Mouse (Mus musculus): ENCODE results near the gene Gm45837. TPM values are rescaled to one million over a fixed set of nuclear protein-coding genes. Genes with fewer than 3 reads are reported as not detected.

Gene Gm45837
- total and polyA plus RNA-seq, 2 experiments, result not detected

- 25% methylated on average over 24 of the region's 24 CpGs for WGBS
- no peak for TF ChIP-seq CTCF (IDR thresholded peaks at IDR 0.05; ENCODE audit: low read depth, low read length)
- no peak for TF ChIP-seq POLR2A (IDR thresholded peaks at IDR 0.05; ENCODE audit: extremely low read depth, insufficient read depth, low read length)
- Histone ChIP-seq H3K9ac (ENCODE audit: low read depth, low read length) (no peak overlapping the region), H3K27ac (replicated peaks; ENCODE audit: insufficient read depth, low read depth, low read length) (no peak overlapping the region), H3K4me3 (ENCODE audit: insufficient read depth, low read depth, low read length) (no peak overlapping the region), H3K36me3 (ENCODE audit: control insufficient read depth, insufficient read depth, low read length) (no peaks in the 10 kb centered on the region), H3K27me3 (ENCODE audit: control insufficient read depth, insufficient read depth, low read length) (no peaks in the 10 kb centered on the region), H3K79me2 (ENCODE audit: control insufficient read depth, insufficient read depth, low read length) (no peaks in the 10 kb centered on the region), H3K4me1 (ENCODE audit: control insufficient read depth, insufficient read depth, low read length) (no peaks in the 10 kb centered on the region)
- DNase-seq (ENCODE audit: extremely low read depth, low read depth, low spot score), result peak; percentile 8
These were observed 93.8 kb downstream of the Gm45837 start for GRCm38 (mm10) chr7:101504507-101504906.

GRCm38 (mm10) chr7:101509212-101509611, 98.5 kb downstream of the Gm45837 start:
- H3K79me2 ChIP-seq (ENCODE audit: control insufficient read depth, insufficient read depth, low read length), result no peaks in the 10 kb centered on the region
- no peaks in the 10 kb centered on the region for H3K27me3 ChIP-seq (ENCODE audit: control insufficient read depth, insufficient read depth, low read length)
- H3K36me3 ChIP-seq (ENCODE audit: control insufficient read depth, insufficient read depth, low read length), result no peaks in the 10 kb centered on the region
- 35% methylated on average over 2 of the region's 2 CpGs for WGBS
- no peak for DNase-seq (ENCODE audit: extremely low read depth, low read depth, low spot score)
- no peaks in the 10 kb centered on the region for H3K4me1 ChIP-seq (ENCODE audit: control insufficient read depth, insufficient read depth, low read length)
- no peak for TF ChIP-seq POLR2A (IDR thresholded peaks at IDR 0.05; ENCODE audit: extremely low read depth, insufficient read depth, low read length)
- TF ChIP-seq CTCF (IDR thresholded peaks at IDR 0.05; ENCODE audit: low read depth, low read length), result no peak
- H3K9ac ChIP-seq (ENCODE audit: low read depth, low read length), result no peak overlapping the region
- no peak overlapping the region for H3K4me3 ChIP-seq (ENCODE audit: insufficient read depth, low read depth, low read length)
- no peak overlapping the region for H3K27ac ChIP-seq (replicated peaks; ENCODE audit: insufficient read depth, low read depth, low read length)

- TF ChIP-seq POLR2A (IDR thresholded peaks at IDR 0.05; ENCODE audit: extremely low read depth, insufficient read depth, low read length) (no peak), CTCF (IDR thresholded peaks at IDR 0.05; ENCODE audit: low read depth, low read length) (no peak)
- Histone ChIP-seq H3K27ac (replicated peaks; ENCODE audit: insufficient read depth, low read depth, low read length) (no peak overlapping the region), H3K4me3 (ENCODE audit: insufficient read depth, low read depth, low read length) (no peak overlapping the region), H3K4me1 (ENCODE audit: control insufficient read depth, insufficient read depth, low read length) (no peaks in the 10 kb centered on the region), H3K27me3 (ENCODE audit: control insufficient read depth, insufficient read depth, low read length) (no peaks in the 10 kb centered on the region), H3K36me3 (ENCODE audit: control insufficient read depth, insufficient read depth, low read length) (no peaks in the 10 kb centered on the region), H3K9ac (ENCODE audit: low read depth, low read length) (no peak overlapping the region), H3K79me2 (ENCODE audit: control insufficient read depth, insufficient read depth, low read length) (no peaks in the 10 kb centered on the region)
- no peak for DNase-seq (ENCODE audit: extremely low read depth, low read depth, low spot score)
- 64% methylated on average over 7 of the region's 7 CpGs for WGBS
These were observed 103.0 kb downstream of the Gm45837 start for GRCm38 (mm10) chr7:101513655-101514054.

- Histone ChIP-seq H3K27ac (replicated peaks; ENCODE audit: insufficient read depth, low read depth, low read length) (no peak overlapping the region), H3K36me3 (ENCODE audit: control insufficient read depth, insufficient read depth, low read length) (no peaks in the 10 kb centered on the region), H3K4me1 (ENCODE audit: control insufficient read depth, insufficient read depth, low read length) (no peaks in the 10 kb centered on the region), H3K79me2 (ENCODE audit: control insufficient read depth, insufficient read depth, low read length) (no peaks in the 10 kb centered on the region), H3K27me3 (ENCODE audit: control insufficient read depth, insufficient read depth, low read length) (no peaks in the 10 kb centered on the region), H3K4me3 (ENCODE audit: insufficient read depth, low read depth, low read length) (no peak overlapping the region), H3K9ac (ENCODE audit: low read depth, low read length) (no peak overlapping the region)
- no peak for DNase-seq (ENCODE audit: extremely low read depth, low read depth, low spot score)
- no peak for TF ChIP-seq POLR2A (IDR thresholded peaks at IDR 0.05; ENCODE audit: extremely low read depth, insufficient read depth, low read length)
- TF ChIP-seq CTCF (IDR thresholded peaks at IDR 0.05; ENCODE audit: low read depth, low read length), result no peak
- 74% methylated on average over 6 of the region's 6 CpGs for WGBS
These were observed 104.1 kb downstream of the Gm45837 start for GRCm38 (mm10) chr7:101514768-101515167.

- Histone ChIP-seq H3K9ac (ENCODE audit: low read depth, low read length) (no peak overlapping the region), H3K4me1 (ENCODE audit: control insufficient read depth, insufficient read depth, low read length) (no peaks in the 10 kb centered on the region), H3K36me3 (ENCODE audit: control insufficient read depth, insufficient read depth, low read length) (no peaks in the 10 kb centered on the region), H3K27ac (replicated peaks; ENCODE audit: insufficient read depth, low read depth, low read length) (no peak overlapping the region), H3K27me3 (ENCODE audit: control insufficient read depth, insufficient read depth, low read length) (no peaks in the 10 kb centered on the region), H3K79me2 (ENCODE audit: control insufficient read depth, insufficient read depth, low read length) (no peaks in the 10 kb centered on the region), H3K4me3 (ENCODE audit: insufficient read depth, low read depth, low read length) (no peak overlapping the region)
- no peak for DNase-seq (ENCODE audit: extremely low read depth, low read depth, low spot score)
- TF ChIP-seq CTCF (IDR thresholded peaks at IDR 0.05; ENCODE audit: low read depth, low read length) (no peak), POLR2A (IDR thresholded peaks at IDR 0.05; ENCODE audit: extremely low read depth, insufficient read depth, low read length) (no peak)
- WGBS, result 39% methylated on average over 6 of the region's 6 CpGs
These were observed 104.6 kb downstream of the Gm45837 start for GRCm38 (mm10) chr7:101515295-101515694.

GRCm38 (mm10) chr7:101516460-101516859, 105.8 kb downstream of the Gm45837 start:
- TF ChIP-seq CTCF (IDR thresholded peaks at IDR 0.05; ENCODE audit: low read depth, low read length) (peak; percentile 36; the same call in 1 of the 2 replicates), POLR2A (IDR thresholded peaks at IDR 0.05; ENCODE audit: extremely low read depth, insufficient read depth, low read length) (no peak)
- 64% methylated on average over 6 of the region's 6 CpGs for WGBS

More at GRCm38 (mm10) chr7:101516460-101516859, 105.8 kb downstream of the Gm45837 start:
- H3K4me3 ChIP-seq (ENCODE audit: insufficient read depth, low read depth, low read length), result no peak overlapping the region
- no peaks in the 10 kb centered on the region for H3K4me1 ChIP-seq (ENCODE audit: control insufficient read depth, insufficient read depth, low read length)
- no peak for DNase-seq (ENCODE audit: extremely low read depth, low read depth, low spot score)
- no peaks in the 10 kb centered on the region for H3K36me3 ChIP-seq (ENCODE audit: control insufficient read depth, insufficient read depth, low read length)
- no peak overlapping the region for H3K27ac ChIP-seq (replicated peaks; ENCODE audit: insufficient read depth, low read depth, low read length)
- H3K9ac ChIP-seq (ENCODE audit: low read depth, low read length), result no peak overlapping the region
- no peaks in the 10 kb centered on the region for H3K79me2 ChIP-seq (ENCODE audit: control insufficient read depth, insufficient read depth, low read length)
- H3K27me3 ChIP-seq (ENCODE audit: control insufficient read depth, insufficient read depth, low read length), result no peaks in the 10 kb centered on the region

All from liver, adult 2 months (tissue).